Mouse (Mus musculus): ENCODE results near the gene 4931428F04Rik. TPM values are rescaled to one million over a fixed set of nuclear protein-coding genes. Genes with fewer than 3 reads are reported as not detected.

4931428F04Rik gene
- polyA plus RNA-seq (2014; fragmentation: Illumina TruSeq; extraction: RNeasy Lipid Tissue Mini Kit (QIAGEN cat#74804); ENCODE audit: low read depth, low replicate concordance) = 8.6 TPM

GRCm38 (mm10) chr8:105289805-105290460 lies at the start of gene 4931428F04Rik:
4931428F04Rik (minus strand) TSS chr8:105289864.

GRCm38 (mm10) chr8:105326141-105326672 lies 36.5 kb upstream of the 4931428F04Rik start, which contains the start of the genes Lrrc29 and Tmem208:
Lrrc29 (minus strand) TSS chr8:105326278.
Tmem208 (plus strand) TSS chr8:105326354.

GRCm38 (mm10) chr8:105305211-105306145 lies 15.8 kb upstream of the 4931428F04Rik start, which contains the start of gene Elmo3:
Elmo3 (plus strand) TSS chr8:105305601.

GRCm38 (mm10) chr8:105297511-105298192 lies 8.0 kb upstream of the 4931428F04Rik start, which contains the start of gene E2f4:
E2f4 (plus strand) TSS chr8:105297663.

GRCm38 (mm10) chr8:105295895-105296573 lies 6.4 kb upstream of the 4931428F04Rik start, which contains the start of gene Exoc3l:
Exoc3l (minus strand) TSS chr8:105296101.

GRCm38 (mm10) chr8:105275840-105276239 lies 13.8 kb downstream of the 4931428F04Rik start, which contains the start of gene Nol3:
Nol3 (plus strand) TSS chr8:105276140.

GRCm38 (mm10) chr8:105269461-105269947 lies 20.2 kb downstream of the 4931428F04Rik start, which contains the start of gene Hsf4:
Hsf4 (plus strand) TSS chr8:105269801.

GRCm38 (mm10) chr8:105264024-105264982 lies 25.4 kb downstream of the 4931428F04Rik start, which contains the start of the genes Tradd and Fbxl8:
Tradd (minus strand) TSS chr8:105264609.
Fbxl8 (plus strand) TSS chr8:105264648.

GRCm38 (mm10) chr8:105254966-105255350 lies 34.7 kb downstream of the 4931428F04Rik start, which contains the start of gene B3gnt9:
B3gnt9 (minus strand) TSS chr8:105255153.

Other genes starting within 250 kb of the 4931428F04Rik start
- 0.66 TPM for gene Ces3a, start 241.3 kb downstream of the 4931428F04Rik start, polyA plus RNA-seq (2014; fragmentation: Illumina TruSeq; extraction: RNeasy Lipid Tissue Mini Kit (QIAGEN cat#74804); ENCODE audit: low read depth, low replicate concordance)
- 0.18 TPM for gene Ces3b, start 206.1 kb downstream of the 4931428F04Rik start, polyA plus RNA-seq (2014; fragmentation: Illumina TruSeq; extraction: RNeasy Lipid Tissue Mini Kit (QIAGEN cat#74804); ENCODE audit: low read depth, low replicate concordance)
- gene Ces4a, start 158.1 kb downstream of the 4931428F04Rik start, polyA plus RNA-seq (2014; fragmentation: Illumina TruSeq; extraction: RNeasy Lipid Tissue Mini Kit (QIAGEN cat#74804); ENCODE audit: low read depth, low replicate concordance) = 0.21 TPM
- 40.2 TPM for gene Cbfb, start 119.2 kb downstream of the 4931428F04Rik start, polyA plus RNA-seq (2014; fragmentation: Illumina TruSeq; extraction: RNeasy Lipid Tissue Mini Kit (QIAGEN cat#74804); ENCODE audit: low read depth, low replicate concordance)
- gene D230025D16Rik, start 64.7 kb downstream of the 4931428F04Rik start, polyA plus RNA-seq (2014; fragmentation: Illumina TruSeq; extraction: RNeasy Lipid Tissue Mini Kit (QIAGEN cat#74804); ENCODE audit: low read depth, low replicate concordance) = 9.0 TPM
- gene B3gnt9, start 34.7 kb downstream of the 4931428F04Rik start, polyA plus RNA-seq (2014; fragmentation: Illumina TruSeq; extraction: RNeasy Lipid Tissue Mini Kit (QIAGEN cat#74804); ENCODE audit: low read depth, low replicate concordance) = 2.6 TPM
- 0.20 TPM for gene Tradd, start 25.3 kb downstream of the 4931428F04Rik start, polyA plus RNA-seq (2014; fragmentation: Illumina TruSeq; extraction: RNeasy Lipid Tissue Mini Kit (QIAGEN cat#74804); ENCODE audit: low read depth, low replicate concordance)
- gene Fbxl8, start 25.2 kb downstream of the 4931428F04Rik start, polyA plus RNA-seq (2014; fragmentation: Illumina TruSeq; extraction: RNeasy Lipid Tissue Mini Kit (QIAGEN cat#74804); ENCODE audit: low read depth, low replicate concordance) = not detected
- not detected for gene Hsf4, start 20.1 kb downstream of the 4931428F04Rik start, polyA plus RNA-seq (2014; fragmentation: Illumina TruSeq; extraction: RNeasy Lipid Tissue Mini Kit (QIAGEN cat#74804); ENCODE audit: low read depth, low replicate concordance)
- gene Nol3, start 13.7 kb downstream of the 4931428F04Rik start, polyA plus RNA-seq (2014; fragmentation: Illumina TruSeq; extraction: RNeasy Lipid Tissue Mini Kit (QIAGEN cat#74804); ENCODE audit: low read depth, low replicate concordance) = 0.06 TPM
- gene Exoc3l, start 6.2 kb upstream of the 4931428F04Rik start, polyA plus RNA-seq (2014; fragmentation: Illumina TruSeq; extraction: RNeasy Lipid Tissue Mini Kit (QIAGEN cat#74804); ENCODE audit: low read depth, low replicate concordance) = 0.71 TPM
- gene E2f4, start 7.8 kb upstream of the 4931428F04Rik start, polyA plus RNA-seq (2014; fragmentation: Illumina TruSeq; extraction: RNeasy Lipid Tissue Mini Kit (QIAGEN cat#74804); ENCODE audit: low read depth, low replicate concordance) = 5.4 TPM
- gene Elmo3, start 15.7 kb upstream of the 4931428F04Rik start, polyA plus RNA-seq (2014; fragmentation: Illumina TruSeq; extraction: RNeasy Lipid Tissue Mini Kit (QIAGEN cat#74804); ENCODE audit: low read depth, low replicate concordance) = 0.15 TPM
- gene Lrrc29, start 36.4 kb upstream of the 4931428F04Rik start, polyA plus RNA-seq (2014; fragmentation: Illumina TruSeq; extraction: RNeasy Lipid Tissue Mini Kit (QIAGEN cat#74804); ENCODE audit: low read depth, low replicate concordance) = 0.87 TPM
- 3.1 TPM for gene Tmem208, start 36.5 kb upstream of the 4931428F04Rik start, polyA plus RNA-seq (2014; fragmentation: Illumina TruSeq; extraction: RNeasy Lipid Tissue Mini Kit (QIAGEN cat#74804); ENCODE audit: low read depth, low replicate concordance)
- 0.80 TPM for gene Fhod1, start 58.1 kb upstream of the 4931428F04Rik start, polyA plus RNA-seq (2014; fragmentation: Illumina TruSeq; extraction: RNeasy Lipid Tissue Mini Kit (QIAGEN cat#74804); ENCODE audit: low read depth, low replicate concordance)
- gene Slc9a5, start 59.0 kb upstream of the 4931428F04Rik start, polyA plus RNA-seq (2014; fragmentation: Illumina TruSeq; extraction: RNeasy Lipid Tissue Mini Kit (QIAGEN cat#74804); ENCODE audit: low read depth, low replicate concordance) = 1.6 TPM
- 3.6 TPM for gene Plekhg4, start 83.4 kb upstream of the 4931428F04Rik start, polyA plus RNA-seq (2014; fragmentation: Illumina TruSeq; extraction: RNeasy Lipid Tissue Mini Kit (QIAGEN cat#74804); ENCODE audit: low read depth, low replicate concordance)
- 99.0 TPM for gene Kctd19, start 123.6 kb upstream of the 4931428F04Rik start, polyA plus RNA-seq (2014; fragmentation: Illumina TruSeq; extraction: RNeasy Lipid Tissue Mini Kit (QIAGEN cat#74804); ENCODE audit: low read depth, low replicate concordance)
- gene Lrrc36, start 123.7 kb upstream of the 4931428F04Rik start, polyA plus RNA-seq (2014; fragmentation: Illumina TruSeq; extraction: RNeasy Lipid Tissue Mini Kit (QIAGEN cat#74804); ENCODE audit: low read depth, low replicate concordance) = 73.0 TPM
- gene Tppp3, start 181.7 kb upstream of the 4931428F04Rik start, polyA plus RNA-seq (2014; fragmentation: Illumina TruSeq; extraction: RNeasy Lipid Tissue Mini Kit (QIAGEN cat#74804); ENCODE audit: low read depth, low replicate concordance) = 0.20 TPM
- 4.0 TPM for gene Zdhhc1, start 207.0 kb upstream of the 4931428F04Rik start, polyA plus RNA-seq (2014; fragmentation: Illumina TruSeq; extraction: RNeasy Lipid Tissue Mini Kit (QIAGEN cat#74804); ENCODE audit: low read depth, low replicate concordance)
- gene Hsd11b2, start 228.9 kb upstream of the 4931428F04Rik start, polyA plus RNA-seq (2014; fragmentation: Illumina TruSeq; extraction: RNeasy Lipid Tissue Mini Kit (QIAGEN cat#74804); ENCODE audit: low read depth, low replicate concordance) = 0.11 TPM

Measured in testis, adult 10 weeks (tissue).